Mouse (Mus musculus) ES-Bruce4 (cell line): Measurements from ENCODE around the gene Rcor3. TPM values are rescaled to one million over a fixed set of nuclear protein-coding genes. Genes with fewer than 3 reads are reported as not detected.

Experiments used
- H3K27ac ChIP-seq: 2 replicates; pipeline ENCODE4 v1.5.1; 2012; ENCODE audit warnings: low read length, inconsistent platforms; ENCODE audit not compliant: insufficient read depth
- H3K27me3 ChIP-seq: 2 replicates; pipeline ENCODE4 v1.6.1; 2012; ENCODE audit warnings: mild to moderate bottlenecking, low read length, inconsistent platforms; ENCODE audit not compliant: control insufficient read depth, poor library complexity, insufficient read depth, severe bottlenecking
- H3K36me3 ChIP-seq: 2 replicates; pipeline ENCODE4 v1.6.1; 2012; ENCODE audit warnings: inconsistent platforms, mild to moderate bottlenecking, low read length, moderate library complexity; ENCODE audit not compliant: control insufficient read depth, poor library complexity, insufficient read depth, severe bottlenecking
- H3K4me1 ChIP-seq: one replicate; pipeline ENCODE4 v1.8.1; 2011; ENCODE audit warnings: low read length; ENCODE audit not compliant: control insufficient read depth, insufficient read depth
- H3K4me3 ChIP-seq: 2 replicates; pipeline ENCODE4 v1.5.1; 2011; ENCODE audit warnings: low read depth, mild to moderate bottlenecking, low read length
- H3K9ac ChIP-seq: 2 replicates; pipeline ENCODE4 v1.6.1; 2012; ENCODE audit warnings: low read depth, mild to moderate bottlenecking, inconsistent platforms; ENCODE audit not compliant: poor library complexity, severe bottlenecking
- H3K9me3 ChIP-seq: replicated peaks from 2 replicates; pipeline ENCODE4 v1.6.1; 2012; ENCODE audit warnings: mild to moderate bottlenecking, low read length, inconsistent platforms; ENCODE audit not compliant: control insufficient read depth, poor library complexity, insufficient read depth, severe bottlenecking
- CTCF ChIP-seq: IDR thresholded peaks from one replicate; pipeline ENCODE4 v1.8.1; 2011; ENCODE audit warnings: low read depth, low read length
- EP300 ChIP-seq: IDR thresholded peaks from 2 replicates; pipeline ENCODE4 v1.6.1; 2011; ENCODE audit warnings: low read depth, low read length; ENCODE audit not compliant: insufficient read depth
- POLR2A ChIP-seq: IDR thresholded peaks from one replicate; pipeline ENCODE4 v1.8.1; 2011; ENCODE audit warnings: low read length; ENCODE audit not compliant: insufficient read depth
- polyA plus RNA-seq: library from polyadenylated mRNA; stranded (reverse); fragments of >200 nt; gene quantifications from 2 replicates; pipeline ENCODE4 v1.2.4, GENCODE M21; 2011; ENCODE audit warnings: low read depth; ENCODE audit not compliant: missing spikeins, insufficient read depth, insufficient read length

Gene Rcor3
- polyA plus RNA-seq, 1 experiment, result 16.4 TPM

- TF ChIP-seq EP300, result no peak
- TF ChIP-seq CTCF, result no peak
- TF ChIP-seq POLR2A, result no peak
- Histone ChIP-seq H3K4me3 (no peak overlapping the region), H3K27ac (no peak overlapping the region), H3K4me1 (no peaks in the 10 kb centered on the region), H3K9me3 (no peaks in the 10 kb centered on the region), H3K36me3 (no peaks in the 10 kb centered on the region), H3K27me3 (no peaks in the 10 kb centered on the region), H3K9ac (no peak overlapping the region)
Observed at GRCm38 (mm10) chr1:192078406-192078805, 59.5 kb downstream of the Rcor3 start.

GRCm38 (mm10) chr1:192076796-192077535, 60.9 kb downstream of the Rcor3 start:
- no peaks in the 10 kb centered on the region for H3K27me3 ChIP-seq
- H3K9me3 ChIP-seq, result no peaks in the 10 kb centered on the region
- no peak overlapping the region for H3K27ac ChIP-seq
- no peak overlapping the region for H3K4me3 ChIP-seq
- no peak overlapping the region for H3K9ac ChIP-seq
- H3K4me1 ChIP-seq, result no peaks in the 10 kb centered on the region
- H3K36me3 ChIP-seq, result no peaks in the 10 kb centered on the region
- TF ChIP-seq POLR2A, result no peak
- TF ChIP-seq CTCF, result no peak
- TF ChIP-seq EP300, result no peak

- Histone ChIP-seq H3K4me1 (no peaks in the 10 kb centered on the region), H3K27me3 (no peaks in the 10 kb centered on the region), H3K9ac (no peak overlapping the region), H3K4me3 (no peak overlapping the region), H3K9me3 (no peaks in the 10 kb centered on the region), H3K27ac (no peak overlapping the region), H3K36me3 (no peaks in the 10 kb centered on the region)
- TF ChIP-seq EP300, result no peak
- TF ChIP-seq POLR2A, result no peak
- no peak for TF ChIP-seq CTCF
Observed at GRCm38 (mm10) chr1:192076101-192076500, 61.8 kb downstream of the Rcor3 start.

GRCm38 (mm10) chr1:192074824-192075223, 63.0 kb downstream of the Rcor3 start:
- no peaks in the 10 kb centered on the region for H3K36me3 ChIP-seq
- H3K27ac ChIP-seq, result no peak overlapping the region
- H3K9me3 ChIP-seq, result no peaks in the 10 kb centered on the region
- TF ChIP-seq POLR2A (no peak), CTCF (no peak), EP300 (no peak)
- H3K4me3 ChIP-seq, result no peak overlapping the region
- no peaks in the 10 kb centered on the region for H3K4me1 ChIP-seq
- H3K9ac ChIP-seq, result no peak overlapping the region
- H3K27me3 ChIP-seq, result no peaks in the 10 kb centered on the region

- no peaks in the 10 kb centered on the region for H3K36me3 ChIP-seq
- no peaks in the 10 kb centered on the region for H3K27me3 ChIP-seq
- H3K27ac ChIP-seq, result no peak overlapping the region
- H3K9me3 ChIP-seq, result no peaks in the 10 kb centered on the region
- no peak for TF ChIP-seq EP300
- TF ChIP-seq CTCF, result no peak
- no peak for TF ChIP-seq POLR2A
- H3K4me1 ChIP-seq, result no peaks in the 10 kb centered on the region
- H3K4me3 ChIP-seq, result no peak overlapping the region
- no peak overlapping the region for H3K9ac ChIP-seq
Observed at GRCm38 (mm10) chr1:192072426-192072825, 65.4 kb downstream of the Rcor3 start.

GRCm38 (mm10) chr1:192070618-192071051, 67.2 kb downstream of the Rcor3 start:
- Histone ChIP-seq H3K27ac (no peak overlapping the region), H3K9me3 (no peaks in the 10 kb centered on the region), H3K4me1 (no peaks in the 10 kb centered on the region), H3K9ac (no peak overlapping the region), H3K4me3 (no peak overlapping the region), H3K36me3 (no peaks in the 10 kb centered on the region), H3K27me3 (no peaks in the 10 kb centered on the region)
- no peak for TF ChIP-seq CTCF
- TF ChIP-seq POLR2A, result no peak
- TF ChIP-seq EP300, result no peak
